ENCODE assay signal across 21 mouse cellular contexts in the genomic region with DNA sequence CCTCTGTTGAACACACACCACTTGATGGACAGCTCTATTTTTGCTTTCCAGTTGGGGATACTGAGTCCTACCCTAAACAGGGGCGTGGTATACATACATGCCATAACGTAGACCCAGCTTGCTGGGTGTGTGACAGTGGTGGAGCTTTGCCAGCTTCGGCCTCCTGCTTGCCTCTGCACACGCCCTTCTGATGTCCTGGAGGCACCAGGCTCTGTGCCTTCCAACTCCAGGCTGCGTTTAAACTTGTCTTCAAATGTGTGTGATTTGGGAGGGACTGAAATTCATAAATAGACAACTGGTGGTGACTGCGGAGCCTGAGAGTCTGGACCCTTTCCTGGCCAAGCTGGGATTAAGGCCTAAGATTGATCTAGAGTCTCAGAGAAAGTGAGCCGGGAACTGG. TPM values are rescaled to one million over a fixed set of nuclear protein-coding genes. Genes with fewer than 3 reads are reported as not detected.
DNase-seq lines count a peak whose midpoint lies in the region; ATAC-seq and TF ChIP-seq lines count a peak whose summit lies in the region.
"Had no signal": no experiment of that assay in that cellular context is flagged by ENCODE, and none has a peak within 500 bp of the region (broad histone marks: within the 10 kb centered on the region; RNA-seq: fewer than 3 reads in every experiment).

No protein-coding gene starts in this region.

- no peaks in the 10 kb centered on the region for H3K36me3 ChIP-seq in heart, embryonic 13.5 days
- no peaks in the 10 kb centered on the region for H3K36me3 ChIP-seq in intestine, embryonic 14.5 days (ENCODE audit: control insufficient read depth, insufficient read depth, low read length)
- H3K36me3 ChIP-seq in intestine, embryonic 16.5 days (ENCODE audit: control insufficient read depth, insufficient read depth, low read length): no peaks in the 10 kb centered on the region
- no peaks in the 10 kb centered on the region for H3K36me3 ChIP-seq in spleen, adult 2 months (ENCODE audit: control insufficient read depth, insufficient read depth, low read length)
- H3K36me3 ChIP-seq: forebrain, embryonic 12.5 days; intestine, embryonic 15.5 days; liver, embryonic 15.5 days; neural tube, embryonic 15.5 days had no signal

- no peak for TF ChIP-seq CTCF in spleen, adult 2 months (IDR thresholded peaks at IDR 0.05; ENCODE audit: extremely low read depth, insufficient read depth, insufficient read length, insufficient replicate concordance)

- no peak overlapping the region for H3K9ac ChIP-seq in heart, embryonic 13.5 days
- no peak overlapping the region for H3K9ac ChIP-seq in intestine, embryonic 14.5 days (ENCODE audit: low read length)
- H3K9ac ChIP-seq in intestine, embryonic 16.5 days (ENCODE audit: low read depth, low read length): no peak overlapping the region
- H3K9ac ChIP-seq: forebrain, embryonic 12.5 days; intestine, embryonic 15.5 days; liver, embryonic 15.5 days; neural tube, embryonic 15.5 days had no signal

- H3K4me1 ChIP-seq in heart, embryonic 13.5 days: peaks cover 15% of the 10 kb centered on the region
- no peaks in the 10 kb centered on the region for H3K4me1 ChIP-seq in intestine, embryonic 14.5 days (replicated peaks; ENCODE audit: control insufficient read depth, insufficient read depth, low read length)
- peaks cover 7% of the 10 kb centered on the region for H3K4me1 ChIP-seq in intestine, embryonic 16.5 days (ENCODE audit: control insufficient read depth, insufficient read depth, low read length)
- H3K4me1 ChIP-seq in spleen, adult 2 months (ENCODE audit: control insufficient read depth, insufficient read depth, insufficient read length): peaks cover 28% of the 10 kb centered on the region; the same call in 1 of the 2 replicates
- H3K4me1 ChIP-seq: forebrain, embryonic 12.5 days; neural tube, embryonic 15.5 days had no signal

- no peak for TF ChIP-seq POLR2A in spleen, adult 2 months (IDR thresholded peaks at IDR 0.05; ENCODE audit: low read depth, low read length)

- no peaks in the 10 kb centered on the region for H3K27me3 ChIP-seq in heart, embryonic 13.5 days (replicated peaks)
- no peaks in the 10 kb centered on the region for H3K27me3 ChIP-seq in intestine, embryonic 14.5 days (replicated peaks; ENCODE audit: control insufficient read depth, insufficient read depth, low read length)
- H3K27me3 ChIP-seq in intestine, embryonic 16.5 days (replicated peaks; ENCODE audit: control insufficient read depth, insufficient read depth, low read length): no peaks in the 10 kb centered on the region
- no peaks in the 10 kb centered on the region for H3K27me3 ChIP-seq in spleen, adult 2 months (ENCODE audit: control insufficient read depth, insufficient read depth, low read length)
- H3K27me3 ChIP-seq: forebrain, embryonic 12.5 days; intestine, embryonic 15.5 days; liver, embryonic 15.5 days; neural tube, embryonic 15.5 days; Patski had no signal

- DNase-seq in heart, postnatal 4 days: no peak
- DNase-seq in intestine, embryonic 14.5 days (ENCODE audit: low spot score): no peak
- no peak for DNase-seq in spleen, adult 2 months (ENCODE audit: low read depth in 1 of 2, low spot score in 2 of 2)
- DNase-seq in spleen, adult 18-20 months: no peak
- DNase-seq in right cerebral cortex, postnatal 14 days: no peak
- DNase-seq: adrenal gland, postnatal 14 days; cerebellum, adult 2 months; gastrocnemius, postnatal 36 days; heart, postnatal 14 days; right cerebral cortex, postnatal 4 days; thymus, adult 2 months had no signal

- ATAC-seq in heart, embryonic 13.5 days (ENCODE audit: extremely low read depth, insufficient number of reproducible peaks, low FRiP score, low TSS enrichment): no peak
- no peak for ATAC-seq in intestine, embryonic 14.5 days (replicated peaks; ENCODE audit: low FRiP score, low TSS enrichment, low read depth)
- ATAC-seq in intestine, embryonic 16.5 days: no peak
- ATAC-seq: activated CD4-positive, CD25-positive, alpha-beta regulatory T cell, adult 4 months; intestine, embryonic 15.5 days had no signal

- H3K27ac ChIP-seq in heart, embryonic 13.5 days (replicated peaks): 0 out of 2 replicates have a peak overlapping the region, but pooled peaks have one; percentile 0
- H3K27ac ChIP-seq in intestine, embryonic 14.5 days (ENCODE audit: low read depth): peak overlapping the region; percentile 22; the same call in 1 of the 2 replicates
- no peak overlapping the region for H3K27ac ChIP-seq in intestine, embryonic 16.5 days (ENCODE audit: low read length)
- H3K27ac ChIP-seq in spleen, adult 2 months (ENCODE audit: insufficient read depth, low read length): 0 out of 2 replicates have a peak overlapping the region, but pooled peaks have one; percentile 2
- H3K27ac ChIP-seq: forebrain, embryonic 12.5 days; intestine, embryonic 15.5 days; left cerebral cortex, adult 2 months; liver, embryonic 15.5 days; neural tube, embryonic 15.5 days had no signal

- H3K9me3 ChIP-seq in heart, embryonic 13.5 days: no peaks in the 10 kb centered on the region
- no peaks in the 10 kb centered on the region for H3K9me3 ChIP-seq in intestine, embryonic 14.5 days (ENCODE audit: control insufficient read depth, low read length)
- no peaks in the 10 kb centered on the region for H3K9me3 ChIP-seq in intestine, embryonic 16.5 days (ENCODE audit: control insufficient read depth, low read length)
- H3K9me3 ChIP-seq: forebrain, embryonic 12.5 days; intestine, embryonic 15.5 days; liver, embryonic 15.5 days; neural tube, embryonic 15.5 days had no signal

- H3K4me2 ChIP-seq in heart, embryonic 13.5 days: no peak overlapping the region
- H3K4me2 ChIP-seq in intestine, embryonic 14.5 days (ENCODE audit: low read length): no peak overlapping the region
- no peak overlapping the region for H3K4me2 ChIP-seq in intestine, embryonic 16.5 days (ENCODE audit: low read depth, low read length)
- H3K4me2 ChIP-seq: forebrain, embryonic 12.5 days; intestine, embryonic 15.5 days; liver, embryonic 15.5 days; midbrain, embryonic 11.5 days; neural tube, embryonic 15.5 days had no signal

- H3K4me3 ChIP-seq in heart, embryonic 13.5 days: no peak overlapping the region
- no peak overlapping the region for H3K4me3 ChIP-seq in intestine, embryonic 14.5 days (ENCODE audit: low read depth, low read length)
- no peak overlapping the region for H3K4me3 ChIP-seq in intestine, embryonic 16.5 days (ENCODE audit: low read length)
- H3K4me3 ChIP-seq in spleen, adult 2 months (ENCODE audit: extremely low read depth, insufficient read depth, insufficient read length): no peak overlapping the region
- H3K4me3 ChIP-seq: forebrain, embryonic 12.5 days; intestine, embryonic 15.5 days; left cerebral cortex, adult 2 months; liver, embryonic 15.5 days; neural tube, embryonic 15.5 days had no signal

- 60% methylated on average over 7 of the region's 7 CpGs for WGBS in heart, embryonic 13.5 days
- 58% methylated on average over 7 of the region's 7 CpGs for WGBS in intestine, embryonic 14.5 days
- 64% methylated on average over 7 of the region's 7 CpGs for WGBS in intestine, embryonic 16.5 days
- 86% methylated on average over 7 of the region's 7 CpGs for WGBS in spleen, adult 2 months

RNA-seq across cellular contexts. Expression of gene Slc38a2, which starts 56.9 kb away (rescaled TPM):
- 115 and 119 TPM in 2 replicates for polyA plus RNA-seq in heart, embryonic 13.5 days (2015; fragmentation: Nextera tagmentation; extraction: Ambion mirVana)
- total RNA-seq in heart, postnatal 4 days (2021): 100 to 1,000 TPM; 359 to 377 TPM
- 129 and 141 TPM in 2 replicates for polyA plus RNA-seq in intestine, embryonic 14.5 days (2014; fragmentation: Nextera tagmentation; extraction: Ambion mirVana)
- 74.2 and 78.7 TPM in 2 replicates for polyA plus RNA-seq in intestine, embryonic 16.5 days (2015; fragmentation: Nextera tagmentation; extraction: Ambion mirVana)
- 25.9 and 28.5 TPM in 2 replicates for polyA plus RNA-seq in spleen, adult 2 months (2012; rRNA removed)
